Mouse (Mus musculus) ovary, postnatal 14 days (tissue): ENCODE measurements around the gene Plppr3.
A peak's percentile ranks its signal among the peaks of the same experiment; 100 is the strongest.
"Not testable (repeated sequence)": the region's sequence is repeated elsewhere in the genome, so short reads cannot be mapped to it uniquely, and the experiment has no call there.

Source experiments
- DNase-seq: peaks from one replicate; pipeline ENCODE4 v3.0.0; 2022; ENCODE audit warnings: low spot score

Gene Plppr3

DNA sequence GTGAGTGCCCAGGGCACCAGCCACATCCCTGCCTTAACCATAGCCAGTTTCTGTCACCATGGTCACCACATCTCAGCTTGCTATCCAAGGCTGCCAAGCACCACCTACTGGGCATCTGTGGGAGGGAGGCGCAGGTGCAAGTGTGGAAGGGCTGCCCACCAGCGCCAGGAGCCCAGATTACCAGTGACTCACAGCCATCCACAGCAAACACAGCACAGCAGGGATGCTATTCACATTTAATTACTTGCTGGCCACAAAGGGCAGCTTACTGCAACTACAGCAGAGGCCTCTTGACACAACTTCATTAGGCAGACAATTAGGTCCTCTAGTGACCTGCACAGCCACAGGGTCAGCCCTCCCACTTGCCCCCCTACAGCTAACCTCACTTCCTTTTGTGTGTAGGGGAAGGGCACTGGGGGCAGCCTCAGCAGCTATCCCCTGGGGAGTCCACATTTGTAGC, 26.5 kb upstream of the Plppr3 start:
- DNase-seq = no peak

- no peak for DNase-seq
Measured at GRCm38 (mm10) chr10:79897316-79898245, 23.1 kb upstream of the Plppr3 start.

DNA sequence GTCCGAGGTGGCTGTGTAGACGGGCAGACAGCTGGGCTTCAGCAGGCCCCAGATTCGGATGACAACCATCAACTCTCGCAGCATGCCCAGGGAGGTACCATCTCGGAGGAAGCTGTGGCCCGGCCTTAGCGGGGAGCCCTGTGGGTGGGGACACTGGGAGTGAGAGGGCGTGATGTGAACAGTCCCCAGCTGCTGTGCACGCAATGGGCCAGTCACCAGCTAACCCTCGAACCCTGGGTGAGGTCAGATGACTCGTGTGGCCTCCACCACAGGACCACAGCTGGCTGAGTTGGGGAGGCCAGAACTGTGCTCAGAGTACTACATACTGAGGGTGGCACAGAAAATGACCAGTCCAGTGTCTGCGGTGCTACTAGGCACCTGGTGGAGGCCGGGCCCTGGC, 22.4 kb upstream of the Plppr3 start:
- no peak for DNase-seq

- DNase-seq = no peak
Measured at GRCm38 (mm10) chr10:79896306-79896705, 21.9 kb upstream of the Plppr3 start.

DNA sequence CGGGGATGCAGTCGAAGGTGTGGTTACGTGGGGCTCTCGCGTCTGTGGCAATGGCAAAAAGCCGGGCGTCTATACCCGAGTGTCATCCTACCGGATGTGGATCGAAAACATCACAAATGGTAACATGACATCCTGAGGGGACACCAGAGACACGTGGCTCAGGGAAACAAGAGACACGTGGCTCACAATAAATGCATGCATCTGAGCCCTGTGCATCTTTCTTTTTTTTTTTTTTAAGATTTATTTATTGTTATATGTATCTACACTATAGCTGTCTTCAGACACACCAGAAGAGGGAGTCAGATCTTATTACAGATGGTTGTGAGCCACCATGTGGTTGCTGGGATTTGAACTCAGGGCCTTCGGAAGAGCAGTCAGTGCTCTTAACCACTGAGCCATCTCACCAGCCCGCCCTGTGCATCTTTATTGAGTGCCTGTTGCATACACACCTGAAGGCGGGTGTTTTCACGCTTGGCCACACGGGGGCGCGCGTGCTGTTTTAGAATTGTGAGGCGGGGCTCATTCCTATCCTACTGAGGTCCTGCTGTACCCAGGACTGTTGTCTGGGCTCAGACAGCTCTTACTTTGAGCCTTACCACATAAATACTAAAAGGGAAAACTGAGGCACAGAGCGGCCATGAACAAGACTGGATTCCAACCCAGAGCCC, 18.2 kb upstream of the Plppr3 start:
- peak; percentile 75 for DNase-seq

- DNase-seq = no peak
Measured at GRCm38 (mm10) chr10:79890670-79891069, 16.2 kb upstream of the Plppr3 start, which contains the start of gene Cfd. Gene Cfd (plus strand): TSS chr10:79890853.

GRCm38 (mm10) chr10:79889386-79889785, 15.0 kb upstream of the Plppr3 start:
- no peak for DNase-seq

DNA sequence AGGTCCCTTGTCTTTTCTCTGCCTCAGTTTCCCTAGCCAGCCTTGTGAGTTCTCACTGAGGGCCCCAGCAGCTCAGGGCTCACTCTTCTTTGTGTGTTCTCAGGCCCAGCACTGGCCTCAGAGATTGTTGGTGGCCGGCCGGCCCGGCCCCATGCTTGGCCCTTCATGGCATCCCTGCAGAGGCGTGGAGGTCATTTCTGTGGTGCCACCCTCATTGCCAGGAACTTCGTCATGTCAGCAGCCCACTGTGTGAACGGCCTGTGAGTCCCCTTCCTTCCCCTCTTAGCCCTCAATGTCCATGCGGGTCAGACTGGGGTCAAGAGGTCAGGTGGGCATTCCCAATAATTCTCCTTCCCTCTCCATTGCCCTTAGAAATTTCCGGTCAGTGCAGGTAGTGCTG, 12.2 kb upstream of the Plppr3 start:
- DNase-seq = no peak

GRCm38 (mm10) chr10:79886054-79886453, 11.6 kb upstream of the Plppr3 start, which contains the start of gene Elane:
Gene Elane (plus strand): TSS chr10:79886247.
- DNase-seq = no peak

GRCm38 (mm10) chr10:79884938-79885337, 10.5 kb upstream of the Plppr3 start:
- DNase-seq = not testable (repeated sequence)

GRCm38 (mm10) chr10:79884446-79884845, 10.0 kb upstream of the Plppr3 start:
- peak; percentile 50 for DNase-seq

DNA sequence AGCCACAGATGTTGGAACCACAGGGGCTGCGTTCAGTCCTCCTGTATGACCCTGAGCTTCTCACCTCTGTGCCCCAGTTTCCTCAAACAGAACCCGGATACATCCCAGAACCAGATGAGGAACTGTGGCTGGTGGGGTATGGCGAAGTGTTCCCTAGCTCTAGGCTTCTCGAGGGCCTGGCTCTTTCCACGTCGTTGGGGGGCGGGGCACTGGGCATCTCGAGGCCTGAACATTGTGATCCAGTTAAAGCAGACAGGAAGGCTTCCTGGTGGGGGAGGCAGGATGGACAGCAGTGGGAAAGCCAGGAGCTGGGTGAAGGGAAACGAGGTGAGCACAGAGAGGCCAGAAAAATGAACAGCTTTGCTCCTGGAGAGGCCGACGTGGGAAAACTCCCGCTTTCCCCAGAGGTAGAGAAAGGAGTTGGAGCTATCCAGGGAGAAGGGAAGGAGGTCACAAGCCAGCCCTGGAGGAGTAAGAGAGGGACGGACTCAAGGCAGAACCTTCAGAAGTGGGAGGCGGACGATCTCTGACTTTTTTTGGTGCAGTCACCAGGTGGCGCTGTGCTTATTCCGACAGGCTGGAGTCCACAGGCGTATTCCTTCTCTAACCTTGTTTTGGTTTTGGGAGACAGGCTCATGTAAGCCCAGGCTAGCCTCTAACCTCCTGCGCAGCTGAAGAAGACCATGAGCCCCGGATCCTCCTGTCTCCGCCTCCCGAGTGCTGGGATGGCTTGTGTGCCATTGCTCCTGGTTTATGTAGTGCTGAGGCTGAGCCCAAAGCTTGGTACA, 9.1 kb upstream of the Plppr3 start:
- peak; percentile 75 for DNase-seq

GRCm38 (mm10) chr10:79881981-79882380, 7.5 kb upstream of the Plppr3 start:
- no peak for DNase-seq

DNA sequence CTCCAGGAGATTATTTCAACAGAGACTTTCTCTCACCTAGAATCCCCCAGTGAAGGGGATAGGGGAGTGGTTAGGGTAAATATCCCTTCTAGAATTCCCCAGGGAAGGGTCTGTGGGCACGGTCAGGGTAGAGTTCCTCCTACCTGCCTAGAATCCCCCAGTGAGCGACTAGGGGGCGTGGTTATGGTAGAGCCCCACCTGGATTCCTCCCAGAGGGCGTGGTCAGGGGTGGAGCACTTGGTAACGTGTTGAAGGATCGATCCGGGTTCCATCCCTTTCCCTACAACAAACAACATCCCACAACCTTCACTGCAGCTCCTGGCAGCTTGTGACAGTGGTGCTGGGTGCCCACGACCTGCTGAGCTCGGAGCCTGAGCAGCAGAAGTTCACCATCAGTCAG, 6.3 kb upstream of the Plppr3 start:
- DNase-seq = no peak

DNA sequence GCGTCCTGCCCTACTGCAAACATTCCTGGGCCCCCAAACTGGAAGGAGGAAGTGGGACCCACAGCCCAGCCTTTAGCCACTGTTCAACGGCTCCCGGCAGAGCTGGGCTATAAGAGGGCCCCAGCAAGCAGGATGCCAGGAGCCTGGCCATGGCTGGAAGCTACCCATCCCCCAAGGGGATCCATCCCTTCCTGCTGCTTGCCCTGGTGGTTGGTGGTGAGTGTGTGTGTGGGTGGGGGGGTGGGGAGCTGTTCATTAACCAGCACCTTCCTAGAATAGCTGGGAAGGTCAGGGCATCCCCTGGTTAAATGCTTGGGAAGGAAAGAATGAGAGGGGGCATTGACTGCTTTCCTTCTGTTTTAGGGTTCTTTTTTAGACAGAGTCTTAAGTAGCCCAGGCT, 5.1 kb upstream of the Plppr3 start:
- DNase-seq = no peak

DNA sequence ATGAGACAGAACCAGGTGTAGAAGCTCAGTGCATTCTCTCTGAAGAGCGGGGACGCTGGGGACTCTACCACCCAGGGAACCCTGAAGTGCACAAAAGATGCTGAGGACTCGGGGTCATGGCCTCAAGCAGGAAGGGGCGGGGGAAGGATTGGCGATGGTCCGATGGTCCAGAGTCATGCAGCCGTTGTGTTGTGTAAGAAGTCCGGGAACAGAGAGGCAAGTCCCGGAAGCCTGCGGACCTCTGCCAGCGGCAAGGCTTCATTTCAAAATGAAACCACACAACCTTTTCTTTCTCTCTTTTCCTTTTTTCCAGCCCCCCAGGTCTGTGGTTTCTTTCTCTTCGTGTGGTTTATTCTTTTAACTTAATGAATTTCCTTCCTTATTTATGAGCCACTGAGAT, 3.3 kb upstream of the Plppr3 start:
- no peak for DNase-seq

DNA sequence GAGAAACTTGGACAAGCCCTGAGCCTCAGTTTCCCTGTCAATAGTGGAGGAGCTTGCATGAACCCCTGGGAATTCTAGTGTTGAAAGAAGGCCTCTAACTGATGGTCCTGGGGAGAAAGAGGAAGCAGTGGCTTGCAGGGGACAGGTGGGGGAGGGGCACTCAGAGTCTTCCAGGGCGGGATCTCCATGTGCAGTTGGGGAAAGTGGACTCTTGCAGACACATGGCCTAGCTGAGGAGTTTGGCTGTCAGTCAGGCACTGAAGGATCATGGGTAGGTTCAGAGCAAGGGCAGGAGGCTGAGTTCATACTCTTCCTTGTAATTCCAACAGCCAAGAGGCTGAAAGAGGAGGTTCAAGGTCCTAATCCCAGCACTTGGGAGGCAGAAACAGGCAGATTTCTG, 2.7 kb upstream of the Plppr3 start:
- DNase-seq = no peak

DNA sequence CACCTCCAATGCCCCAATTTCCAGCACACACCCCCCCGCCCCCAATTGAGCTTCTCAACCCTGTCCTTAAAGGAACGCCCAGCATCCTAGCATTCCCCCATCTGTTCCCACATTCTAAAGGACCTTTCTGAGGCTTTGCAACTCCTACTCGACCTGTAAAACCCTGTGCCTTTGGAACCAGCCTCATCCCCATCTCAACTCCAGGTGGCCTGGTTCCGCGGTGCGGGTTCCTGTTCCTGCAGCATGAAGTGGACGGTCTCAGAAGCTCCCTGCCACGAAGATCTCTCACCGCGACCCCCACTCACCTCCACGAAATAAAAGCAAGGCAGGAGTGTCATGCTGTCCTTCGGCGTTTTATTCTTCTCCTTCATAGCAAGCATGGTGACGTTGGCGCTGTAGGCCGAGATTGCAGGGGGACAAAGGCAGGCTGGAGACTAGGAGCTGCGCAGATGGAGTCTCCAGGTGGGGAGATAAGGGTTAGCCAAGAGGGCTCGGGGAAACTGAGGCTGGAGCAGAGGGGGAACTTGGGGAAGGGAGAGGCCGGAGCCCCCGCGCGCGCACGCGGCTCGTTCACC, 632 bp downstream of the Plppr3 start:
- no peak for DNase-seq

DNA sequence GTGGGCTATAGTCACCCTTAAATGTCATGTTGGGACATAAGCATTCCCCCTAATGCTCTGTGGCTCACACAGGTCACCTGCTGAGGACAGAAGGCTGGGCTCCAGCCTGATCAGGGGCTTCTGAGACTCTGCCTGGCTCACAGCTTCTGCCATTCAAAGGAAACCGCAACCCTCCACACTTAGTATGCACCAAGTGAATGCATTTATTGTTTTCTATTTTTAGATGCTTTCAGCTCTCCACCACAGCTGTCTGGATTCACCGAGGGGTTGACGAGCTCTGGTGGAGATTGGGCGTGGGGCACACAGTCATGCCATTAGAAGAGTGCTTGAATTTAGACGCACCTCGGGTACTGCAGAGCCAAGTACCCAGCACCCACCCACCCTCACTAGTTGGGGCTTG, 1.1 kb downstream of the Plppr3 start:
- DNase-seq = no peak

- DNase-seq = no peak
Measured at GRCm38 (mm10) chr10:79872862-79873261, 1.6 kb downstream of the Plppr3 start.

- DNase-seq = no peak
Measured at GRCm38 (mm10) chr10:79871845-79872244, 2.6 kb downstream of the Plppr3 start.

DNA sequence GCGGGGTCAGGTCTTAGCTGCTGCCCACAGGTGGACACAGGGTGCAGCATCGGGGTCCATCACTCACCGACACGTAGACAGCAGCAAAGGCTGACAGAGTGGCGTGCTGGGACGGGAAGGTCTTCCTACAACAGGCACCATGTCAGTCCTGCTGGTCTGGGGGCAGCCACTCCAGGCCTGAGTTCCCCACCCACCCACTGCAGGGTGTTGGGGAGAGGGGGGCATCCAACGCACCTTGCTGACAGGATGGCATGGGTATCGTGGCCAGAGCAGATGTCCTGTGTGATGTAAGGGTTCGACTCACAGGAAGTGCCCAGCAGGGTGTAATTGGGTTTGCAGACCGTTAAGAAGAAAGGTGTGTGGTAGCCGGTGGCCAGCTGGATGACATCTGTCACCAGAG, 7.8 kb downstream of the Plppr3 start:
- DNase-seq = no peak
